In the genomic region with DNA sequence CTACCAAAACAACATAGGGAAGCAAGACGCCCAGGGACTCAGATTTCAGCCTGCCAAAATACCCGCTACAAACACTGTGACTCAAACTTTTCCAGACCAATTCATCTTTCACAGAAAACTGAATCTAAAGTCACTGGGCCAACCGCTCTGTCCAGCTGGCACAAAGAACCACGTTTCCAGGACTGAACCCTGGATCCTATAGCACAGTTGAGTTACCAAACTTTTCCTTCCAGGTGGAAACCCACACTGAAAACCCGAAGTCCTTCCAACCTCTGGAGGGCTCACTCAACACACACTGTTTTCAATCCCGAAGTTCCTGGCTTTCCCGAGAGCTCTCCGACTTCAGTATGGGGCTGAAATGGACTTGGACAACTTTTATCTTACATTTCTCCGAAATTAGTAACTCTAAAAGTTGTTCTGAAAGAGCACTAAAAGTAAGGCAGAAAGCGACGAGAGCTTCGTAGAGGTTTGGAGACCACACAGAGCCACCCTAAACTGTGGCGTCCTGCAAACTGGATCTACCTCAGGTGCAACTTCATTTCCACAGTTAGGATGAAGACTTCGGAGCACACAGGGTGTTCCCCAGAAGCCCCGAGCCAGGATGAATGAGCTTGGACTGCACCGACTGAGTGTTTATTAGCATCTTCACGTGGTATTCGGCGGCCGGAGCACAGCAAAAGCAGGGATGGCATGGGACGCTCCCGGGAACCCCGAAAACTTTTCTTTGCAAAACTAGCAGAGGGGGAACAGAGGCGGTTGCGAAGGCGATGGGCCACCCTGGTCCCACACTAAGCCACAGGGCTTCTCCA, we compare ENCODE assay signal across 8 mouse cellular contexts. TPM values are rescaled to one million over a fixed set of nuclear protein-coding genes. Genes with fewer than 3 reads are reported as not detected.
DNase-seq lines count a peak whose midpoint lies in the region; ATAC-seq and TF ChIP-seq lines count a peak whose summit lies in the region.

No protein-coding gene starts in this region.

- no peak for TF ChIP-seq CTCF in liver, adult 2 months (IDR thresholded peaks at IDR 0.05; ENCODE audit: low read depth, low read length)
- no peak for TF ChIP-seq CTCF in lung, postnatal 0 days (IDR thresholded peaks at IDR 0.05)
- 0 out of 2 replicates have a peak, but pooled peaks have one; percentile 11 for TF ChIP-seq CTCF in stomach, postnatal 0 days (IDR thresholded peaks at IDR 0.05; ENCODE audit: low read depth)

- peak; percentile 11 to 17; a peak in 1 of 4 replicates for ATAC-seq in hematopoietic stem cell, adult 5-6 weeks (replicated peaks in 1 of 2; ENCODE audit: insufficient read depth in 1 of 2, low FRiP score in 2 of 2, low TSS enrichment in 1 of 2, low read depth in 1 of 2, poor library complexity in 2 of 2, severe bottlenecking in 2 of 2)
- ATAC-seq in lung, postnatal 0 days, result peak; percentile 0; the same call in 1 of the 2 replicates
- ATAC-seq in stomach, postnatal 0 days (ENCODE audit: low FRiP score, low TSS enrichment), result peak; percentile 8; the same call in 1 of the 2 replicates

- DNase-seq in liver, adult 2 months (ENCODE audit: extremely low read depth, low read depth, low spot score), result peak; percentile 76
- DNase-seq in liver, result no peak
- peak; percentile 62 for DNase-seq in embryo, embryonic 11 days
- peak; percentile 39 for DNase-seq in lung, postnatal 0 days (ENCODE audit: low spot score)
- no peak for DNase-seq in stomach, postnatal 0 days (ENCODE audit: low spot score)
- no peak for DNase-seq in right cerebral cortex, adult 2 months (ENCODE audit: low spot score in 2 of 2)
- no peak for DNase-seq in left cerebral cortex, postnatal 25 days (ENCODE audit: low spot score in 2 of 2)

- H3K4me1 ChIP-seq in liver, adult 2 months (ENCODE audit: control insufficient read depth, insufficient read depth, low read length), result peaks cover 13% of the 10 kb centered on the region
- H3K4me1 ChIP-seq in lung, postnatal 0 days (ENCODE audit: insufficient read depth, low read depth, low read length), result peaks cover 9% of the 10 kb centered on the region; the same call in 1 of the 2 replicates
- 0 out of 2 replicates have a peak, but pooled peaks cover 3% of the 10 kb centered on the region for H3K4me1 ChIP-seq in stomach, postnatal 0 days (replicated peaks; ENCODE audit: control insufficient read depth, insufficient read depth)

- peak overlapping the region; percentile 98 for H3K9ac ChIP-seq in liver, adult 2 months (ENCODE audit: low read depth, low read length)
- H3K9ac ChIP-seq in lung, postnatal 0 days (replicated peaks; ENCODE audit: low read depth), result peak overlapping the region; percentile 71
- peak overlapping the region; percentile 89 for H3K9ac ChIP-seq in stomach, postnatal 0 days (ENCODE audit: low read length)

- WGBS in liver, adult 2 months, result 3% methylated on average over 26 of the region's 26 CpGs
- WGBS in lung, postnatal 0 days, result 2% methylated on average over 26 of the region's 26 CpGs
- 1% methylated on average over 26 of the region's 26 CpGs for WGBS in stomach, postnatal 0 days

- intact Hi-C loops in left cerebral cortex, postnatal 25 days (cut with DNase I), result loop anchor here (5.0 kb wide), 1 partner anchor 159 kb away; no protein-coding TSS in a partner anchor

- H3K27ac ChIP-seq in liver, adult 2 months (replicated peaks; ENCODE audit: insufficient read depth, low read depth, low read length), result peak overlapping the region; percentile 72
- H3K27ac ChIP-seq in lung, postnatal 0 days (ENCODE audit: low read length), result peak overlapping the region; percentile 74
- H3K27ac ChIP-seq in stomach, postnatal 0 days (replicated peaks), result peak overlapping the region; percentile 89

- H3K9me3 ChIP-seq in lung, postnatal 0 days (ENCODE audit: low read length), result no peaks in the 10 kb centered on the region
- H3K9me3 ChIP-seq in stomach, postnatal 0 days (ENCODE audit: control insufficient read depth, low read length), result no peaks in the 10 kb centered on the region

- no peaks in the 10 kb centered on the region for H3K27me3 ChIP-seq in liver, adult 2 months (ENCODE audit: control insufficient read depth, insufficient read depth, low read length)
- no peaks in the 10 kb centered on the region for H3K27me3 ChIP-seq in lung, postnatal 0 days (replicated peaks; ENCODE audit: insufficient read depth, low read length)
- no peaks in the 10 kb centered on the region for H3K27me3 ChIP-seq in stomach, postnatal 0 days (ENCODE audit: control insufficient read depth, insufficient read depth, low read length)

- TF ChIP-seq POLR2A in liver, adult 2 months (IDR thresholded peaks at IDR 0.05; ENCODE audit: extremely low read depth, insufficient read depth, low read length), result no peak

- peak overlapping the region; percentile 97 for H3K4me3 ChIP-seq in liver, adult 2 months (ENCODE audit: insufficient read depth, low read depth, low read length)
- H3K4me3 ChIP-seq in lung, postnatal 0 days (ENCODE audit: low read depth, low read length), result peak overlapping the region; percentile 84
- peak overlapping the region; percentile 92 for H3K4me3 ChIP-seq in stomach, postnatal 0 days (ENCODE audit: low read depth, low read length)

- peaks cover 26% of the 10 kb centered on the region; the same call in 1 of the 2 replicates for H3K79me2 ChIP-seq in liver, adult 2 months (ENCODE audit: control insufficient read depth, insufficient read depth, low read length)

- TF ChIP-seq EP300 in lung, postnatal 0 days (IDR thresholded peaks at IDR 0.05), result no peak
- TF ChIP-seq EP300 in stomach, postnatal 0 days (optimal IDR thresholded peaks at IDR 0.05), result no peak

- no peaks in the 10 kb centered on the region for H3K36me3 ChIP-seq in liver, adult 2 months (ENCODE audit: control insufficient read depth, insufficient read depth, low read length)
- H3K36me3 ChIP-seq in lung, postnatal 0 days (ENCODE audit: insufficient read depth, low read length), result no peaks in the 10 kb centered on the region
- H3K36me3 ChIP-seq in stomach, postnatal 0 days (ENCODE audit: control insufficient read depth, insufficient read depth, low read length), result no peaks in the 10 kb centered on the region

- H3K4me2 ChIP-seq in lung, postnatal 0 days (replicated peaks; ENCODE audit: low read depth, low read length), result peak overlapping the region; percentile 96
- H3K4me2 ChIP-seq in stomach, postnatal 0 days (replicated peaks; ENCODE audit: low read depth), result peak overlapping the region; percentile 83

RNA-seq across cellular contexts. Expression of gene Adgra3, which starts 1.0 kb away (rescaled TPM):
- total RNA-seq in liver, adult 2 months (2014; rRNA removed), result 16.3 and 18.7 TPM in 2 replicates
- 33.3 and 54.3 TPM in 2 replicates for polyA plus RNA-seq in liver, adult 2 months (2012; rRNA removed)
- total RNA-seq in hematopoietic stem cell, adult 5-6 weeks (2017), result 11.8 and 16.5 TPM in 2 replicates
- 12.2 and 14.2 TPM in 2 replicates for polyA plus RNA-seq in lung, postnatal 0 days (2015; fragmentation: Nextera tagmentation; extraction: Ambion mirVana)
- 7.1 and 7.9 TPM in 2 replicates for polyA plus RNA-seq in stomach, postnatal 0 days (2015; fragmentation: Nextera tagmentation; extraction: Ambion mirVana)
- 10 to 100 TPM; 22.8 to 27.4 TPM for total RNA-seq in left cerebral cortex, postnatal 25 days (2021)

Comparison
In these comparisons a context has a peak if more than half of its experiments do, and no peak if none do; other contexts are left out.
1. DNase-seq: peak in liver, adult 2 months (single experiment), embryo, embryonic 11 days (single experiment) and lung, postnatal 0 days (single experiment); none in liver (single experiment), stomach, postnatal 0 days (single experiment), right cerebral cortex, adult 2 months (0 of 2) and left cerebral cortex, postnatal 25 days (0 of 2).
2. Peak in every context shown above with its lines, with median percentiles within 50 percentile points of each other: H3K27ac ChIP-seq, H3K4me3 ChIP-seq, H3K9ac ChIP-seq and ATAC-seq.